Mouse (Mus musculus): ENCODE results near the gene Skap1. TPM values are rescaled to one million over a fixed set of nuclear protein-coding genes. Genes with fewer than 3 reads are reported as not detected.

Gene Skap1
- polyA plus RNA-seq, 1 experiment, result 0.02 TPM

- Histone ChIP-seq H3K79me2 (ENCODE audit: control insufficient read depth, insufficient read depth) (no peaks in the 10 kb centered on the region), H3K27me3 (ENCODE audit: control insufficient read depth, insufficient read depth, insufficient read length) (peaks cover 46% of the 10 kb centered on the region)
- TF ChIP-seq REST (IDR thresholded peaks at IDR 0.05; ENCODE audit: insufficient read depth, insufficient read length) (no peak), CEBPB (IDR thresholded peaks at IDR 0.05; ENCODE audit: insufficient read depth, poor library complexity, severe bottlenecking) (no peak), TCF3 (IDR thresholded peaks at IDR 0.05; ENCODE audit: insufficient read length, low read depth) (no peak), POLR2A (IDR thresholded peaks at IDR 0.05; ENCODE audit: insufficient read length, low read depth) (no peak), USF1 (IDR thresholded peaks at IDR 0.05; ENCODE audit: low read depth) (no peak), MYOD1 (IDR thresholded peaks at IDR 0.05; ENCODE audit: control insufficient read depth in 1 of 3, insufficient read length in 2 of 3, low read depth in 2 of 3) (no peak), MYOG (IDR thresholded peaks at IDR 0.05; ENCODE audit: control insufficient read depth in 1 of 3, insufficient read depth in 1 of 3, insufficient read length in 2 of 3, low read depth in 2 of 3) (no peak), POLR2AphosphoS2 (IDR thresholded peaks at IDR 0.05; ENCODE audit: insufficient read length, low read depth) (no peak), TCF12 (IDR thresholded peaks at IDR 0.05; ENCODE audit: insufficient read depth, poor library complexity, severe bottlenecking) (no peak), E2F4 (IDR thresholded peaks at IDR 0.05; ENCODE audit: insufficient read depth) (no peak), SRF (IDR thresholded peaks at IDR 0.05; ENCODE audit: control insufficient read depth, insufficient read length, low read depth) (no peak), MAX (IDR thresholded peaks at IDR 0.05; ENCODE audit: low read depth) (no peak)
These were observed 264.2 kb downstream of the Skap1 start for GRCm38 (mm10) chr11:96728577-96728976.

GRCm38 (mm10) chr11:96729462-96729861, 265.1 kb downstream of the Skap1 start:
- Histone ChIP-seq H3ac (ENCODE audit: control insufficient read depth, insufficient read length) (no peak overlapping the region), H3K4me3 (no peak overlapping the region), H3K4me2 (ENCODE audit: low read depth) (no peak overlapping the region), H3K36me3 (ENCODE audit: control insufficient read depth, insufficient read depth) (no peaks in the 10 kb centered on the region), H3K27me3 (ENCODE audit: control insufficient read depth, insufficient read depth, insufficient read length) (peaks cover 46% of the 10 kb centered on the region), H3K79me2 (ENCODE audit: control insufficient read depth, insufficient read depth) (no peaks in the 10 kb centered on the region)
- TF ChIP-seq POLR2AphosphoS2 (IDR thresholded peaks at IDR 0.05; ENCODE audit: insufficient read length, low read depth) (no peak), MAX (IDR thresholded peaks at IDR 0.05; ENCODE audit: low read depth) (no peak), SRF (IDR thresholded peaks at IDR 0.05; ENCODE audit: control insufficient read depth, insufficient read length, low read depth) (no peak), REST (IDR thresholded peaks at IDR 0.05; ENCODE audit: insufficient read depth, insufficient read length) (no peak)

More at GRCm38 (mm10) chr11:96728577-96728976, 264.2 kb downstream of the Skap1 start:
- H3K4me2 ChIP-seq (ENCODE audit: low read depth), result no peak overlapping the region
- H3K4me3 ChIP-seq, result no peak overlapping the region
- no peak overlapping the region for H3ac ChIP-seq (ENCODE audit: control insufficient read depth, insufficient read length)
- no peaks in the 10 kb centered on the region for H3K36me3 ChIP-seq (ENCODE audit: control insufficient read depth, insufficient read depth)

GRCm38 (mm10) chr11:96730327-96730726, 265.9 kb downstream of the Skap1 start:
- Histone ChIP-seq H3K27me3 (ENCODE audit: control insufficient read depth, insufficient read depth, insufficient read length) (peaks cover 45% of the 10 kb centered on the region), H3K36me3 (ENCODE audit: control insufficient read depth, insufficient read depth) (no peaks in the 10 kb centered on the region), H3K4me2 (ENCODE audit: low read depth) (no peak overlapping the region), H3ac (ENCODE audit: control insufficient read depth, insufficient read length) (no peak overlapping the region), H3K79me2 (ENCODE audit: control insufficient read depth, insufficient read depth) (no peaks in the 10 kb centered on the region), H3K4me3 (no peak overlapping the region)
- TF ChIP-seq SRF (IDR thresholded peaks at IDR 0.05; ENCODE audit: control insufficient read depth, insufficient read length, low read depth), result no peak
- no peak for TF ChIP-seq POLR2A (IDR thresholded peaks at IDR 0.05; ENCODE audit: insufficient read length, low read depth)
- TF ChIP-seq MYOG (IDR thresholded peaks at IDR 0.05; ENCODE audit: control insufficient read depth in 1 of 3, insufficient read depth in 1 of 3, insufficient read length in 2 of 3, low read depth in 2 of 3), result no peak
- no peak for TF ChIP-seq REST (IDR thresholded peaks at IDR 0.05; ENCODE audit: insufficient read depth, insufficient read length)
- TF ChIP-seq USF1 (IDR thresholded peaks at IDR 0.05; ENCODE audit: low read depth), result no peak
- no peak for TF ChIP-seq MYOD1 (IDR thresholded peaks at IDR 0.05; ENCODE audit: control insufficient read depth in 1 of 3, insufficient read length in 2 of 3, low read depth in 2 of 3)
- TF ChIP-seq E2F4 (IDR thresholded peaks at IDR 0.05; ENCODE audit: insufficient read depth), result no peak

- Histone ChIP-seq H3K79me2 (ENCODE audit: control insufficient read depth, insufficient read depth) (no peaks in the 10 kb centered on the region), H3K36me3 (ENCODE audit: control insufficient read depth, insufficient read depth) (no peaks in the 10 kb centered on the region), H3ac (ENCODE audit: control insufficient read depth, insufficient read length) (no peak overlapping the region), H3K4me2 (ENCODE audit: low read depth) (no peak overlapping the region), H3K4me3 (no peak overlapping the region), H3K27me3 (ENCODE audit: control insufficient read depth, insufficient read depth, insufficient read length) (peaks cover 54% of the 10 kb centered on the region)
- no peak for TF ChIP-seq E2F4 (IDR thresholded peaks at IDR 0.05; ENCODE audit: insufficient read depth)
- no peak for TF ChIP-seq REST (IDR thresholded peaks at IDR 0.05; ENCODE audit: insufficient read depth, insufficient read length)
- no peak for TF ChIP-seq SRF (IDR thresholded peaks at IDR 0.05; ENCODE audit: control insufficient read depth, insufficient read length, low read depth)
These were observed 268.3 kb downstream of the Skap1 start for GRCm38 (mm10) chr11:96732657-96733056.

GRCm38 (mm10) chr11:96735908-96736307, 271.5 kb downstream of the Skap1 start:
- no peaks in the 10 kb centered on the region for H3K36me3 ChIP-seq (ENCODE audit: control insufficient read depth, insufficient read depth)
- peaks cover 46% of the 10 kb centered on the region for H3K27me3 ChIP-seq (ENCODE audit: control insufficient read depth, insufficient read depth, insufficient read length)
- no peak overlapping the region for H3ac ChIP-seq (ENCODE audit: control insufficient read depth, insufficient read length)
- H3K4me2 ChIP-seq (ENCODE audit: low read depth), result no peak overlapping the region
- no peaks in the 10 kb centered on the region for H3K79me2 ChIP-seq (ENCODE audit: control insufficient read depth, insufficient read depth)
- no peak for TF ChIP-seq MAX (IDR thresholded peaks at IDR 0.05; ENCODE audit: low read depth)
- TF ChIP-seq CEBPB (IDR thresholded peaks at IDR 0.05; ENCODE audit: insufficient read depth, poor library complexity, severe bottlenecking), result no peak
- TF ChIP-seq POLR2A (IDR thresholded peaks at IDR 0.05; ENCODE audit: insufficient read length, low read depth), result no peak
- no peak for TF ChIP-seq TCF3 (IDR thresholded peaks at IDR 0.05; ENCODE audit: insufficient read length, low read depth)
- no peak for TF ChIP-seq MYOD1 (IDR thresholded peaks at IDR 0.05; ENCODE audit: control insufficient read depth in 1 of 3, insufficient read length in 2 of 3, low read depth in 2 of 3)
- TF ChIP-seq POLR2AphosphoS2 (IDR thresholded peaks at IDR 0.05; ENCODE audit: insufficient read length, low read depth), result no peak
- no peak for TF ChIP-seq MYOG (IDR thresholded peaks at IDR 0.05; ENCODE audit: control insufficient read depth in 1 of 3, insufficient read depth in 1 of 3, insufficient read length in 2 of 3, low read depth in 2 of 3)
- TF ChIP-seq SRF (IDR thresholded peaks at IDR 0.05; ENCODE audit: control insufficient read depth, insufficient read length, low read depth), result no peak
- no peak for TF ChIP-seq TCF12 (IDR thresholded peaks at IDR 0.05; ENCODE audit: insufficient read depth, poor library complexity, severe bottlenecking)
- TF ChIP-seq REST (IDR thresholded peaks at IDR 0.05; ENCODE audit: insufficient read depth, insufficient read length), result no peak
- TF ChIP-seq E2F4 (IDR thresholded peaks at IDR 0.05; ENCODE audit: insufficient read depth), result no peak
- no peak for TF ChIP-seq USF1 (IDR thresholded peaks at IDR 0.05; ENCODE audit: low read depth)
- no peak overlapping the region for H3K4me3 ChIP-seq
